Mouse (Mus musculus) embryonic facial prominence, embryonic 13.5 days (tissue): ENCODE measurements around the gene Trmt2b. TPM values are rescaled to one million over a fixed set of nuclear protein-coding genes. Genes with fewer than 3 reads are reported as not detected.
"Not testable (repeated sequence)": the region's sequence is repeated elsewhere in the genome, so short reads cannot be mapped to it uniquely, and the experiment has no call there.

Experiments
- ATAC-seq: fragments of 200-750 bp; cut with Nextera tagmentation; 2 replicates; pipeline ENCODE4 v1.8.0; 2017; ENCODE audit warnings: low read depth; ENCODE audit not compliant: insufficient number of reproducible peaks, insufficient read depth, low FRiP score, low TSS enrichment
- H3K27ac ChIP-seq: fragments of 300-500 bp; sonication (generic); 2 replicates; pipeline ENCODE4 v1.5.1; 2015; ENCODE audit warnings: moderate library complexity, mild to moderate bottlenecking, inconsistent platforms
- H3K27me3 ChIP-seq: fragments of 300-500 bp; sonication (generic); 2 replicates; pipeline ENCODE4 v1.6.1; 2015; ENCODE audit warnings: mild to moderate bottlenecking, inconsistent platforms
- H3K36me3 ChIP-seq: fragments of 300-500 bp; sonication (generic); 2 replicates; pipeline ENCODE4 v1.6.1; 2015; ENCODE audit warnings: mild to moderate bottlenecking, inconsistent platforms
- H3K4me1 ChIP-seq: fragments of 300-500 bp; sonication (generic); 2 replicates; pipeline ENCODE4 v1.6.1; 2015; ENCODE audit warnings: inconsistent platforms
- H3K4me2 ChIP-seq: fragments of 300-500 bp; sonication (generic); 2 replicates; pipeline ENCODE4 v1.6.1; 2015; ENCODE audit warnings: moderate library complexity, mild to moderate bottlenecking, inconsistent platforms
- H3K4me3 ChIP-seq: fragments of 300-500 bp; sonication (generic); 2 replicates; pipeline ENCODE4 v1.5.1; 2015; ENCODE audit warnings: mild to moderate bottlenecking, inconsistent platforms
- H3K9ac ChIP-seq: fragments of 300-500 bp; sonication (generic); 2 replicates; pipeline ENCODE4 v1.6.1; 2015; ENCODE audit warnings: mild to moderate bottlenecking, inconsistent platforms
- H3K9me3 ChIP-seq: fragments of 300-500 bp; sonication (generic); 2 replicates; pipeline ENCODE4 v1.6.1; 2016; ENCODE audit warnings: inconsistent platforms
- WGBS: fragments of 180-500 bp; shearing (Covaris S2); methylation state at CpG from one replicate; pipeline ENCODE4 v1.1.7; 2015; ENCODE audit warnings: mixed read lengths; 5-methylcytosine and 5-hydroxymethylcytosine counted together
- polyA plus RNA-seq: library from polyadenylated mRNA; unstranded; fragments of >200 nt; fragmentation: Nextera tagmentation; extraction: Ambion mirVana; gene quantifications from 2 replicates; pipeline ENCODE4 v1.2.1, GENCODE M21; 2015

Trmt2b gene
- 15.3 and 15.6 TPM in 2 replicates for polyA plus RNA-seq

- ATAC-seq, result 0 out of 2 replicates have a peak, but pooled peaks have one; percentile 48
- peak within 1 kb of the TSS; percentile 57 for H3K4me2 ChIP-seq
- WGBS, result 25% methylated on average over 21 of the region's 26 CpGs
- no peaks in the 10 kb centered on the region for H3K36me3 ChIP-seq
- H3K4me1 ChIP-seq, result no peaks in the 10 kb centered on the region
- peaks cover 5% of the 10 kb centered on the region; the same call in 1 of the 2 replicates for H3K27me3 ChIP-seq
- peak within 1 kb of the TSS; percentile 64 for H3K9ac ChIP-seq
- peak within 1 kb of the TSS; percentile 66 for H3K27ac ChIP-seq
- H3K9me3 ChIP-seq, result no peaks in the 10 kb centered on the region
- peak within 1 kb of the TSS; percentile 42 for H3K4me3 ChIP-seq
Measured at GRCm38 (mm10) chrX:134276275-134277160, at the start of gene Trmt2b. Trmt2b (minus strand) TSS chrX:134276984.

- Histone ChIP-seq H3K27me3 (no peaks in the 10 kb centered on the region), H3K4me3 (no peak overlapping the region), H3K27ac (no peak overlapping the region), H3K36me3 (0 out of 2 replicates have a peak, but pooled peaks cover 4% of the 10 kb centered on the region), H3K4me2 (no peak overlapping the region), H3K9me3 (no peaks in the 10 kb centered on the region), H3K4me1 (no peaks in the 10 kb centered on the region), H3K9ac (no peak overlapping the region)
- 83% methylated on average over 2 of the region's 2 CpGs for WGBS
- ATAC-seq, result no peak
Measured at GRCm38 (mm10) chrX:134319153-134319932, 42.6 kb upstream of the Trmt2b start.

- H3K4me1 ChIP-seq, H3K9me3 ChIP-seq, H3K4me2 ChIP-seq, H3K27me3 ChIP-seq, H3K9ac ChIP-seq, H3K27ac ChIP-seq, H3K36me3 ChIP-seq, ATAC-seq, H3K4me3 ChIP-seq: not testable (repeated sequence)
- 85% methylated on average over 7 of the region's 7 CpGs for WGBS
Measured at GRCm38 (mm10) chrX:134311193-134311592, 34.4 kb upstream of the Trmt2b start.

- Histone ChIP-seq H3K4me3 (peak overlapping the region; percentile 46), H3K4me1 (no peaks in the 10 kb centered on the region), H3K27me3 (no peaks in the 10 kb centered on the region), H3K36me3 (no peaks in the 10 kb centered on the region), H3K9ac (peak overlapping the region; percentile 68), H3K9me3 (no peaks in the 10 kb centered on the region), H3K4me2 (peak overlapping the region; percentile 55), H3K27ac (peak overlapping the region; percentile 51; the same call in 1 of the 2 replicates)
- 26% methylated on average over 9 of the region's 9 CpGs for WGBS
- peak; percentile 72 for ATAC-seq
Measured at GRCm38 (mm10) chrX:134308275-134308634, 31.5 kb upstream of the Trmt2b start.

GRCm38 (mm10) chrX:134307534-134308274, 30.9 kb upstream of the Trmt2b start, which contains the start of gene Cenpi:
Cenpi (plus strand) TSS chrX:134308084.
- H3K9me3 ChIP-seq, result no peaks in the 10 kb centered on the region
- H3K27ac ChIP-seq, result peak within 1 kb of the TSS; percentile 51
- 34% methylated on average over 36 of the region's 36 CpGs for WGBS
- peak within 1 kb of the TSS; percentile 46 for H3K4me3 ChIP-seq
- no peaks in the 10 kb centered on the region for H3K4me1 ChIP-seq
- no peaks in the 10 kb centered on the region for H3K27me3 ChIP-seq
- peak within 1 kb of the TSS; percentile 55 for H3K4me2 ChIP-seq
- no peaks in the 10 kb centered on the region for H3K36me3 ChIP-seq
- peak within 1 kb of the TSS; percentile 68 for H3K9ac ChIP-seq
- peak; percentile 89 for ATAC-seq

GRCm38 (mm10) chrX:134303287-134303686, 26.5 kb upstream of the Trmt2b start:
- ATAC-seq, result no peak
- 86% methylated on average over 1 of the region's 1 CpGs for WGBS
- Histone ChIP-seq H3K4me2 (no peak overlapping the region), H3K36me3 (no peaks in the 10 kb centered on the region), H3K27ac (no peak overlapping the region), H3K9ac (no peak overlapping the region), H3K27me3 (no peaks in the 10 kb centered on the region), H3K4me3 (no peak overlapping the region), H3K9me3 (no peaks in the 10 kb centered on the region), H3K4me1 (no peaks in the 10 kb centered on the region)

GRCm38 (mm10) chrX:134300219-134300618, 23.4 kb upstream of the Trmt2b start:
- Histone ChIP-seq H3K4me1 (no peaks in the 10 kb centered on the region), H3K4me3 (no peak overlapping the region), H3K27ac (no peak overlapping the region), H3K9ac (no peak overlapping the region), H3K27me3 (peaks cover 15% of the 10 kb centered on the region), H3K36me3 (no peaks in the 10 kb centered on the region), H3K4me2 (no peak overlapping the region), H3K9me3 (no peaks in the 10 kb centered on the region)
- ATAC-seq, result no peak
- WGBS, result 58% methylated on average over 5 of the region's 5 CpGs

GRCm38 (mm10) chrX:134297195-134297594, 20.4 kb upstream of the Trmt2b start:
- Histone ChIP-seq H3K4me3 (peak overlapping the region; percentile 48), H3K4me2 (peak overlapping the region; percentile 63), H3K4me1 (no peaks in the 10 kb centered on the region), H3K36me3 (no peaks in the 10 kb centered on the region), H3K27me3 (peaks cover 26% of the 10 kb centered on the region), H3K9ac (peak overlapping the region; percentile 65; the same call in 1 of the 2 replicates), H3K27ac (no peak overlapping the region), H3K9me3 (no peaks in the 10 kb centered on the region)
- WGBS, result 36% methylated on average over 4 of the region's 4 CpGs
- no peak for ATAC-seq

- 18% methylated on average over 7 of the region's 7 CpGs for WGBS
- H3K9ac ChIP-seq, result peak overlapping the region; percentile 65
- no peak for ATAC-seq
Measured at GRCm38 (mm10) chrX:134296737-134297136, 20.0 kb upstream of the Trmt2b start.

GRCm38 (mm10) chrX:134296301-134296700, 19.5 kb upstream of the Trmt2b start:
- Histone ChIP-seq H3K36me3 (no peaks in the 10 kb centered on the region), H3K9me3 (no peaks in the 10 kb centered on the region), H3K27ac (no peak overlapping the region), H3K4me3 (peak overlapping the region; percentile 48), H3K9ac (peak overlapping the region; percentile 65), H3K27me3 (peaks cover 35% of the 10 kb centered on the region), H3K4me2 (peak overlapping the region; percentile 63), H3K4me1 (no peaks in the 10 kb centered on the region)
- ATAC-seq, result no peak
- WGBS, result 24% methylated on average over 9 of the region's 9 CpGs

More at GRCm38 (mm10) chrX:134296737-134297136, 20.0 kb upstream of the Trmt2b start:
- Histone ChIP-seq H3K4me1 (no peaks in the 10 kb centered on the region), H3K4me2 (peak overlapping the region; percentile 63), H3K4me3 (peak overlapping the region; percentile 48), H3K36me3 (no peaks in the 10 kb centered on the region), H3K27me3 (peaks cover 31% of the 10 kb centered on the region), H3K27ac (no peak overlapping the region), H3K9me3 (no peaks in the 10 kb centered on the region)

GRCm38 (mm10) chrX:134287305-134287704, 10.5 kb upstream of the Trmt2b start:
- Histone ChIP-seq H3K9me3 (no peaks in the 10 kb centered on the region), H3K4me1 (no peaks in the 10 kb centered on the region), H3K4me3 (no peak overlapping the region), H3K4me2 (no peak overlapping the region), H3K27ac (no peak overlapping the region), H3K36me3 (no peaks in the 10 kb centered on the region), H3K9ac (no peak overlapping the region), H3K27me3 (peaks cover 29% of the 10 kb centered on the region; the same call in 1 of the 2 replicates)
- ATAC-seq, result no peak
- WGBS, result 93% methylated on average over 2 of the region's 2 CpGs
